Mouse (Mus musculus) left cerebral cortex, adult 18-20 months (tissue): ENCODE measurements at regions not wholly inside any gene's neighbourhood (a gene's known extent, or its start where the extent isn't known, plus 50 kb on each side); places are given as distances from the start of the nearest gene placed in this dataset.

Experiments
- DNase-seq, 2 experiments: peaks; one replicate each; pipeline ENCODE4 v3.0.0; 2021 to 2022; ENCODE audit warnings: low spot score in 2 of 2, mixed read lengths in 1 of 2

DNA sequence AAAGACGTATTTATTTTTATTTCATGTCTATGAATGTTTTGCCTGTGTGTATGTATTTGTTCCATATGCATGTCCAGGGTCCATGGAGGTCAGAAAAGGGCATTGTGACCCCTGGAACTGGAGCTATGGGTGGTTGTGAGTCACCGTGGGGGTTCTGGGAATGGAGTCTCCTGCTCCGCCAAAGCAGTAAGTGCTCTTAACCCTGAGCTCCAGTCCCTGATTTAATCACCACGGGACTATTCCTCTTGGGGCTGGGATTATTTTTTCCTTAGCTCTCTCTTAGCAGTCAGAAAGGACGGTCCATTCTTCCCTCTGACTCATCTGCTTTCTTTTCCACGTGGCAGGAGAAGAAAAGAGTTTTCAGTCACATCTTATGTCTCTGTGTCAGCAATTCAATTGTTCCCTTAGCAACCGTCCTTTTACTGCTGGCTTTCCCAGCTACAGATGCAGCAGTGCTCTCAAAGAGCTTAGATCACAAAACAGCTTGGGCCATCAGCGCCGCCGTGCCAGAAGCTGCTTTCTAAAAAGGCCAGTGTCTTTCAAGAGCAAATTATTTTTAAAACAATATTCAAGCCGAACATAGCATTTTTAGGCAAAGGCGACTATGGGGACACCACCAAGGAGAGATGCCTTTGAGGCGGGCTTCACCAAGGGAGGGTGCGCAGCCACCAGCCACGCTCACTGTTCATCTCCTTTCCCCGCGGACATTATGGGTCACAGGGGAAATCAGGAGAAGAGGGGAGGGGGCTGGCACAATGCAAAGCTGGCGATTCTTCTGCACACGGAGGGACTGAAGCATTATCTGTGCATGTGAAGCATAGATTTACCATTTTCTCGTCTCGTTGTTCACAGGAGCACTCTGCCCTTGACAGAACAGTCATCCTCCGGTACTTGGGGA lies 110.8 kb downstream of the Map3k7 start:
- peak in 1 of 2 experiments; percentile 50 for DNase-seq

DNA sequence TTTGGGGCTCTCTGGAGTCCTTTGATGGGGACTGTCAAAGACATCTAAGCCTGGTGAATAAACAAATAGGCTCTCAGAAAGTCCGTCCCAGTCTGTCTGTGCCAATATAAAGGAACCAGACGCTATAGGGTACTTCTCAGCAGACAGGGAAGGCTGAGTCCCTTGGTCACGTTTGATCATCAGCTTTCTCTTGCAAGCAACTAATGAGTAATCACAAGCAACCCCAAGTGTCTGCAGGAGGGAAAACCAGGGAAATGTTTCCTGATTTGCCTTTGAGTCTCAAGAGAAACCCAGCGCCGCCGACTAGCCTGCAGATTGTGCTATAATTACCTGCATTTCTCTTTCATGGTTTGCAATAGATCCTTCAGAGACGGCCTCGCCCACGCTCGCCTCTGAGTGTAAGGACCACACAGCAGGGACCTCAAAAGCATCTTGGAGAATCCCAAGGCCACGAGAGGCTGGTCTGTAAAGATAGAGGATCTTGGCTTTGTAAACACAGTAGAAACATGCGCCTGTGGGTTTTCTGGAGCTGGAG lies 112.6 kb downstream of the Map3k7 start:
- no peak for DNase-seq

DNA sequence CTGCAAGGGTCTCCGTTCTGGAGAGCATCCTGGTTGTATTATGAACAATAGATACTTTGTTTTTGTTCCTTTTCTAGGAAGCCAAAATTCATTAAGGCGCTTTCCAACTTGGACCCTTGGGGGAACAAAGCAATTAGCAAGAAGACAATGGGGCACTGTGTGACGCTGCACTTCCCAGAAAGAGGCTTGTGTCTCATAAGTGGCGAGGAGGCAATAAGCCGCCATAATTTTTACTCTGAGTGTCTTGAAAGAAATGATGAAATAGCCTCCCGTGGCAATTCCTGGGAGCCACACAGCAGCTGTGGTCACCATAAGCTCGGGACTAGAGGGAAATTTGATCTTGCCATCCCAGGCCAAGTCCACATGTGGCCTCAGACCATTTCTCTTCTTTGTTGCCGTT lies 119.6 kb downstream of the Map3k7 start:
- DNase-seq, result no peak

DNA sequence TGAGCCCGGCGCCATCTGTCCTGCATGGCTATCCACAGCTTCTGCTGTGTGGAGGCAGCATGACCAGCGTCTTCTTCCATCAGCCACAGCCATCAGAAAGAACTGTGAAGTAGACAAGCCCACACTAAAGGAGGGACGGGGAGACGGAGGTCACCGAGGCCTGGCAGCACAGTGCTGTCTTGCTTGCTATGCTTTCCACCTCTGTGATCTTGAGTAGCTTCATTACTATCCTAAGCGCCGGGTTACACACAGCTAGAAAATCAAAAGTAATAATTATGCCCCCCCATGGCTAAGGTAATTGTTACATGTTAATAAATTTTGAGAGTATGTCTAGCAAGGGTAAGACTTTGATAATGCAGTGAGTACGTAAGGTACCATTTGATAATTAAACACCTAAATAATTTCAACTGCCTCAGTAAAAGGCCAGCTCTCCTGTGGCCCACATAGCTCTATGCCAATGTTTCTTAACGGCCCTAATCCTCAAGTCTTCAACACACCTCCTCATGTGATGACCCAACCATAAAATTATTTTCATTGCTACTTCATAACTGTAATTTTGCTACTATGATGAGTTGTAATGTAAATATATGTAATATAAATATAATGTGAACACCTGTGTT lies 120.5 kb downstream of the Map3k7 start:
- no peak for DNase-seq

DNA sequence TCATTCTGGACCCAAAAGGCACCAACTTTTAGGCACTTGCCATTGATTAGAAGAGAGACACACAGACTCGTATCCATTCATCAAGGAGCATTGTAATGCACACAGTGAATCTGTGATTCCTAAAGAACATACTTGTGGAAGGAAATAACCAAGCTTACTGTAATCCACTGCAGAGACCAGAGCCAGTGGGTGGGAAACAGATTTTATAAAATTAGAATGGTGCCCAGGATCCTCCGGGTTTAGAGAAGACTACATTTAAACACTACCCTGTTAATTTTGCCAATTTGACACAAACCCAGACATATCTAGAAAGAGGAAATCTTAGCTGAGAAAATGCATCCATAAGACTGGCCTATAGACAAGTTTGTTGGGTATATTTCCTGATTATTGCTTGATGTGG lies 121.1 kb downstream of the Map3k7 start:
- no peak for DNase-seq

DNA sequence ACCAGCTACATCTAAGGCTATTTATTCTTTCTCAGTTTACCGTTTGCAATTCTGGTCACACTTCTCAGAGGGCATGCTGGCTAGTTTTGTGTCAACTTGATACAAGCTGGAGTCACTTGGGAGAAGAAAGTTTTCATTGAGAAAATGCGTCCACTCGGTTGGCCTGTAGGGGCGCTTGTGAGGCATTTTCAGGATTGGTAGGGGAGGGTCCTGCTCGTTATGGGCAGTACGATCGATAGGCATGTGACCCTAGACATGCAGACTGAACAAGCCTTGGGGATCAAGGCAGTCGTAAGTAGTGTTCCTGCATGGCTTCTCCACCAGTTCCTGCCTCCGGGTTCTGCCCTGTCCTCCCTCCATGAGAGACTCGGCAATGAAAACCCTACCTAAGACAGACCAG lies 127.2 kb downstream of the Map3k7 start:
- no peak for DNase-seq

DNA sequence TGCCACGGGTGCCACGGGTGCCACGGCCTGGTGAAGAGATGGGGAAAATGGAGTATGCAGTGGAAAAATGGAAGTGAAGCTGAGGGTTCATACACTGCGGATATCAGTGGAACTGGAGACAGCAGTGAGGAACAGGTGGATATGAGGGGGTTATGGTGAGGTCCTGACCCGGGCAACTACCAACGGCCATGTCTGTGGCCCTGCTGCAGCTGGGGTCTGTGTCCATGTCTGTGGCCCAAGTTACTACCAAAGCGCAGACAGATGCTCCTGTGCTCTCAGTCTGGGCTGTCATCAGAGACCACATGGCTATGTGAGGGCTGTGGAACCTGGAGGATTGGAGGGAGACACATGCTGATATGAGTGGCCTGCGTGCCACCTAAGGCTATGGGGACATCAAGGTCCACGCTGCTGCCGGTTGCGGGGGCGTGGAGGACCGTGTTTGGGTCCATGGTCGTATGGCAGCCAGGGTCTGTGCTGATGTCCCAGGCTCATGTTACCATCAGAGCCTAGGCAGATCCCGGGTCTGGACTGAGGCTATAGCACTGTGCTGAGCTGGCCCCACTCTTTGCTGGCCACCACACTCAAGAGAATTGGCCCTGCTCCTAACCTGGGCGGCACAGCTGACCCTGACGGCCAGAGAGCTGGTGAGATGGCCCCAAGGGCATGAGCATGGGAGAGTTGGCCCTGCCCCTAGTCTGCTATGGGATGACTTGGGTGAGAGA lies 128.6 kb downstream of the Map3k7 start:
- no peak for DNase-seq

DNA sequence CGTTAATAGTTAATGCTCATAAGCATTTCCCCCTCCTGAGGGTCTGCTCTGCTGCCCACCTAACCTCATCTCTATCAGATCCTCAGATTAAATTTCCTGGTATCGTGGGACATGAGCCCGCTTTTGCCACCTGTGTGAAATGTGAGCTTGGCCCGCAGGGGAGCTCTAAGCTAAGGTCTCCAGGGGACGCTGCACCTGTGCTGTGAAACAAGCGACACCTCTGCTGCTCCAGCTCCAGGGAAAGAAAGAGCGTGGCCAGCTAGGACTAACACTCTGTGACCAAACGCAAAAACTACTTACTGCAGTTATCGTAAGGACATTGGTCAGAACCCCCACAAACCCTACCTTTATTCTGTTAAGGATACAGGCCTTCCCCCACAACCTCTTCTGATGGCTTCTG lies 134.3 kb downstream of the Map3k7 start:
- DNase-seq, result no peak

DNA sequence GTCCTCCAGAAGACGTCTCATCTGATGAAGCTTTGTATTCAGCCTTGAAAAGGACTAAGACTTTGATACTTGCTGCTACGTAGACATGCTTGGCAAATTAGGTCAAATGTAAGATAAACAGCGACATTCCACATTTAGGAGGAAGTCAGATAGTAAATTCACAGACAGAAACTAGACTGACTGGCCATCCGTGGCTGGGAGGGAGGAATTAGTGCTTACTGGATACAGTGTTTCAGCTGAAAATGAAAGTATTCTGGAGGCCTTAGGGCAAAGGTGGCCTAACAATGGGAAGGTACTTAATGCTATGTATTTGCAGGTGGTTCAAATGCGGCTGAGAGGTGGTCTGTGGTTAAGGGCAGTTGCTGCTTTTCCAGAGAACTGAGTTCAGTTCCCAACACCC lies 137.1 kb downstream of the Map3k7 start:
- DNase-seq, result no peak

DNA sequence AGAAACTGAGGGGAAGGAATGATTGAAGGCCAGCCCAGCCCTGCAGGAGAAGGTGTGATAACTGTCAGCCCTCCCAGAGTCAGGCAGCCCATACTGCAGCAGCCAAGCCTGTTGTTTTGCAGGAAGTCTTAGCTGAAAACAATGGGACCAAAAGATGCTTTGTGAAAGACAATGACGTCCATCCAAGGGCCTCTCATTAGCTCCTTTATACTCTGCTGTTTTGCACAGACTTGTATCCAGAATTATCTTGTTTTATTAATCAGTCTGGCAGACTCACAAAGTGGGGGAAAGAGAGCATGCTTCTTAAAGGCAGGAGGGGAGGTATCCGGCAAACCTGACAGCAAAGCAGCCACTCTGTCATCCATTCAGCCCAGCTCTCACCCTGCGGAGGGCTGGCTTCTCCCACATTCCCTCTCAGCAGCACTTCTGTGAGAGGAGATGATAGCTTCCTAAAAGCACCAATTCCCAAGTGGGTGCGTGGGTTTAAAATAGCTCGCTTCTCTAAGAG lies 131.9 kb upstream of the Bach2 start:
- peak; percentile 9 to 11 for DNase-seq

DNA sequence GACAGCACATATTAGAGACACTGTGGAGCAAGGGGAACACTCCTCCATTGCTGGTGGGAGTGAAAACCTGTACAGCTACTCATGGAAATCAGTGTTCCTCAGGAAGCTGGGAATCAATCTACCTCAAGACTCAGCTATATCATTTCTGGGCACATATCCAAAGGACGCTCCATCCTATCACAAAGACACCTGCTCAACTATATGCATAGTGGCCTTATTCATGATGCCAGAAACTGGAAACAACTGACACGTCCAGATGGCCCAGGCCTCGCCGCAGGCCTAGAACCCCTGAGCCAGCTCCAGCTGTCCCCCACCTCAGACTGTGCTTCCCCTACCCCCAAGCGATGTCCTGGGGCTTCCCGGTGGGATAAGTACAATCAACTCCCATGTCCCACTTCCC lies 116.3 kb upstream of the Bach2 start:
- DNase-seq, result no peak

DNA sequence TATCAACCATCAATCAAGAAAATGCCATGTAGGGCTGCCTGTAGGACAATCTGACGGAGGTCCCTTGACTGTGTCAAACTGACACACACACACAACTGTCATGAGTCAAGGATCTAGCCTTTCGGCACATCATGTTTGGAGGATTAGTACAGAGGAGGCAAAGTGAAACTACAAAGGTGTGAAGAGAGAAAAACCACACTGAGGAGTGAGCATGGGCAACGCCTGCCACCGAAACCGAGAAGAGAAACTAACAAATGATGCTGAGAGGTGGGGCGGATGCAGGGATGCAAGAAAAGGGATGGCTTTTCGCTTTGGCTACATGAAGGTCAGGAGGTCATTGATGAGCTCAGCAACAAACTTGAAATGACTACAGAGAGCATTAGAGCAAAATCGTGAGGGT lies 111.8 kb upstream of the Bach2 start:
- DNase-seq, result no peak

DNA sequence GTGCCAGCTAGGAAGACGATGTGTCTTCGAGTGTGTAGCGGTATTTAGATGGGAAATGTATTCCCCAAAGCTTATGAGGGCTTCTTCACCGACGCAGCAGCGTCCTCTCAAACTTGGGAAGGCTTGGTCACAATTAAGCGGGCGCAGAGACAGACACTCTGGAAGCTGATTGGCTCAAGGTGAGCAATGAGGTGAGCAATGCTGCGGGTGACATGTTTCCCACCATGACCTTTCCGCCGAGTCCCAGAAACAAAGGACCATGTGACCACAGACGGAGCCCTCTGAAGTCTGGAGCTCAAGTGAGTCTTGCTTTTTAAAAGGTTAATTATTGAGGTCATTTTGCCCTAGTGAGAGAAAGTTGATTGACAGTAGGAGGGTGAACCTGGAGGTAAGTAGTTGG lies 108.0 kb upstream of the Bach2 start:
- DNase-seq, result no peak

DNA sequence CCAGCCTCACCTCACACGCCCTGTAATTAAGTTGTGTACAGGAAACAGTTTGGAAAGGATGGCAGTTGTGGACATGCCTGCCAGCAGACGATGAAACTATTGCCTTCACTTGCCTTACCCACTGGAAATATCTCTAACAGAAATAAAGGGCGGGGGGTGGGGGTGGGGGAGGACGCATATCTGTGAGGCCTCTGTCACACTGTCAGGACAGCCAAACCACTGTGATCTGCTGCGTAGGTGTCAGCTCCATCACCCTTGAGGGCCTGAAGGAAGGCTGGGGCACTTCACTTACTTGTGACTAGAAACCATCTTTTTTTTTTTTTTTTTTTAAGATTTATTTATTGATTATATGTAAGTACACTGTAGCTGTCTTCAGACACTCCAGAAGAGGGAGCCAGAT lies 106.8 kb upstream of the Bach2 start:
- DNase-seq, result no peak

DNA sequence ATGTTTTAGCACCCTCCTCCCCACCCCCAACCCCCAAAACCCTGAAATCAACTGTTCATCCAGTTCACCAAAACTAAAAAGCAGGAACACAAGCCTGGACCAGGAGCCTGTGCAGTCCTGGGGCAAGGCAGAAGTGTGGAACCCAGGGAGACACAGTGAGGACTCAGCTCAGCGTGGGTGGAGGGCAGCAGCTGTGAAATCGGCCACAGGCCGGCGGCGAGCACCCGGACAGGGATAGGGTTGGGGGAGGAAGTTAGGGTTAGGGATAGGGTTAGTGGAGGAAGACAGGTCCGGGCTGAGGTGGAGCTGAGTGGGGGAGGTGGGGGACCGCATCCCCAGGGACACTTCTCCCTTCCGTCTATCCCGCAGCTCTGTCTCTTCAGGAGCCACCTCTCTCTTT lies 102.5 kb upstream of the Bach2 start:
- DNase-seq, result no peak

DNA sequence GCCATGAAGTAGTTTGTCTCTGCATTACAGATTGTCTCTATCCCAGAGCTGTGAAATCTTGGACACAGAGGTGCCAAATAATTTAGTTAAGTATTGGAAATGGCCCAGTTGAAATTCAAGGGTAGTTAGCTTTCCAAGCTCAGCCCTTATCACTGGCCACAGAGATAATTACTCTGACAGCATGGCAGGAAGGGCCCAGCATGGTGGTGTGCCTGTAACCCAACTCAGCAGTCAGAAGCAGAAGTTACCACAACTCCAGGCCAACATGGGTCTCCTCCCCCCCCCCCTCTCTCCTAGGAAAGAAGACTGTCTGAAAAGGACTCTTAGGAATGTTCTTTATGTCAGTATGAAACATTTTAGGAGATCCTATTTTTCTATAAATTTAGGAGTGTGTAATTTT lies 101.4 kb upstream of the Bach2 start:
- DNase-seq, result no peak

DNA sequence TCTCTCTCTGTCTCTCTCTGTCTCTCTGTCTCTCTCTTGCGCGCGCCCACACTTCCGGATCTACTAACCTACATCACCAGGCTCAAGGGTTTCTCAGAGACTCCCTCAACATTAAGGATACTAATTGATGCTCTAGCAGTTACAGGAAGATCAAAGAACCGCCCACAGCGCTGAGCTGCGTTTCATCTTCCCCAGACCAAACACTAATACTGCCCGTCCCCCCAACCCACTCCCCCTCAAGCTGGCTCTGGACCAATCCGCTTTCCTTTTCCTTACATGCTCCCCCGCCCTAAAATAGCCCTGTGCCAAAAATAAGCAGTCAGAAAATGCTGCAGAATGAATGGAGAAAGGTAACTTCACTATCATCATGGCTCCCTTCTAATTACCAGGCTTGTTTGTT lies 100.6 kb upstream of the Bach2 start:
- DNase-seq, result no peak

DNA sequence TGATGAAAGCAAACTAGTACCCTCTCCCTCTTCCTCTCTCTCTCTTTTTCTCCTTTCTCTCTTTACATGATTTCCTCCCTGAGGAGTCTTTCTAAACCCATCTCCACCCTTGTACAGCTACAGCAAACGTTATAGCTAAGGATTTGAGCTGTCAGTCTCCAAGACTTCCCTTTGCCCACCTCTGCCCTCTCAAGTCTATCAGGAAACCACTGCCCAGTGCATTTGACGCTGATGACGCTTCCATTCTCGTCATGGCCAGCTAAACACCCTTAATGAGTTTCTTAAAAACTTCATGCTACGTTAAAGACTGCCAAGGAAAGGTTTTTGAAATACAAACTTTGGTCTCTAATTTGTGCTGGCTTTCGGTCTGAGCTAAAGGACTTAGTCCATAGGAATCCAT lies 99.0 kb upstream of the Bach2 start:
- no peak for DNase-seq

DNA sequence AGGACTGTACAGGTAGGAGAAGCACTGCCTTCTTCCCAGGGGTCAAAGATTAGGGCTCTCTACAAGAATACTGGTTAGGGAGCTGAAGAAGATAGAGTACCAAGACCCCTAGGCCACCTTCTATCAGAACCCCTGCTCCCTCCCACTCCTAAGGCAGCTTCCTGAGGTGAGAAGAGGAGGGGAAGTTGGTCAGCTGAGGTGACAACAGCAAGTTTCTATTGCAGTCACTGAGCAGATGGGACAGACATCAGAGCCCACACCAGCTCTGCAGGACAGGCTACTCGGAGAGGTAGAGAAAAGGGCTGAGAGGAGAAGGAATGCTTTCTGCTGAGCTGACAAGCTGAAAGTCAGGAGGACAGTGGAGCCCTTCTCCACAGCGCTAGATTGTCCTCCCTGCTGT lies 98.5 kb upstream of the Bach2 start:
- no peak for DNase-seq

DNA sequence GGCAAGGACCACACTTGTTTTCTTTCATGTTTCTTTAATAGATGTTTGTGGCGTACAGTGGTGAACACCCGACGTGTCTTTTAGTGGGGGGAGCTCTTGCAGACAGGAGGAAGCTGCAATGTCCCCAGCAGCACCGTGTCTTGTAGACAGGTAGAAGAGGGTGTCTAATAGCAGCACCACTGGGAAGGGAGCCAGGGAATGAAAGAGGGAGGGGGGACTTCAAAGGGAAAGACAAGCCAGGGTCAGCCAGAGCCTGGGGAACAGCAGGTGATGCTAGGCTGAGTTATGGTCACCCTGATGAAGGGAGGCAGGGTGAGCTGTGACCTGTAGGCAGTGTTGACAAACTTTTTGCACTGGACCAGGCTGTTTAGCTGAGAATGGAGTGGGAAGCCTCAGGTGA lies 96.4 kb upstream of the Bach2 start:
- DNase-seq, result no peak

DNA sequence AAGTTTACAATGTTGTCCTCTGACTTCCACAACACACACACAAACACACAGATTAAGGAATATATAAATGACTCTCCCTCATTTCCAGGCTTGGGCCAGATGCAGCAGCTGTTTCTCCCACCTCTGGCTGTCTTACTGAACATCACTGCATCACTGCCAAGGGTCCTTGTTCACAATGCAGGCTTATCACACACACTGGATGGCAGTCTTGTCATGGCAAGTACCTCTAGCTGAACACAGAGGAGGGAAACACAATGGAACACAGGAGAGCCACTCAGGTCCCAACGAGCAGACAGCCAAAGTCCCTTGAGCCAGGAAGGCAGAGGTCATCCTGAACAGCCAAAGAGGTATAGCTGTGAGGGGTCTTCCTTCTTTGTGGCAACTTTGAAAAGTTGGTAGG lies 91.5 kb upstream of the Bach2 start:
- no peak for DNase-seq

DNA sequence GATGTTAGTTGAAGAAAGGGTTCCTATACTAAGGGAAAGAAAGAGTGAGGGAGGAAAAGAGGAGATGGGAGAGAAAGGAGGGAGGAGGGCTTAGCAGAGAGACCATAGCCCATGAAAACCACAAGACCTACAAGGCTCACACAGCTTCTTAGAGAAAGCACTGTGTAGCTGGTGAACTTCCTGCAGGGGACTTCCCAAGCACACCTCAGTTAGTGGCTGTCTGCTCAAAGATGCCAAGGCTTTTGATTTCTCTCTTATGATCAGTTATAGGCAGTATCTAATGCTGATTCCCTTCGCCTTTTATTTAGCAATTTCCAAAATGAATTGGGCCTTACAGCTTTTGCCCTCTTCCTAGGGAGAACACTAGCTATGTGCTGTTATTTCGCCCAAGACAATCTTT lies 90.0 kb upstream of the Bach2 start:
- no peak for DNase-seq
